Mouse (Mus musculus) effector memory CD4-positive, alpha-beta T cell, adult 7 months (primary cell): ENCODE data around the gene D1Ertd622e. TPM values are rescaled to one million over a fixed set of nuclear protein-coding genes. Genes with fewer than 3 reads are reported as not detected.

Experiments used
- polyA plus RNA-seq: library from polyadenylated mRNA; unstranded; fragments of 100-300 nt; shearing (Covaris generic); gene quantifications from one replicate; pipeline ENCODE4 v1.2.1, GENCODE M21; 2017

The D1Ertd622e gene
- 51.8 TPM for polyA plus RNA-seq

DNA sequence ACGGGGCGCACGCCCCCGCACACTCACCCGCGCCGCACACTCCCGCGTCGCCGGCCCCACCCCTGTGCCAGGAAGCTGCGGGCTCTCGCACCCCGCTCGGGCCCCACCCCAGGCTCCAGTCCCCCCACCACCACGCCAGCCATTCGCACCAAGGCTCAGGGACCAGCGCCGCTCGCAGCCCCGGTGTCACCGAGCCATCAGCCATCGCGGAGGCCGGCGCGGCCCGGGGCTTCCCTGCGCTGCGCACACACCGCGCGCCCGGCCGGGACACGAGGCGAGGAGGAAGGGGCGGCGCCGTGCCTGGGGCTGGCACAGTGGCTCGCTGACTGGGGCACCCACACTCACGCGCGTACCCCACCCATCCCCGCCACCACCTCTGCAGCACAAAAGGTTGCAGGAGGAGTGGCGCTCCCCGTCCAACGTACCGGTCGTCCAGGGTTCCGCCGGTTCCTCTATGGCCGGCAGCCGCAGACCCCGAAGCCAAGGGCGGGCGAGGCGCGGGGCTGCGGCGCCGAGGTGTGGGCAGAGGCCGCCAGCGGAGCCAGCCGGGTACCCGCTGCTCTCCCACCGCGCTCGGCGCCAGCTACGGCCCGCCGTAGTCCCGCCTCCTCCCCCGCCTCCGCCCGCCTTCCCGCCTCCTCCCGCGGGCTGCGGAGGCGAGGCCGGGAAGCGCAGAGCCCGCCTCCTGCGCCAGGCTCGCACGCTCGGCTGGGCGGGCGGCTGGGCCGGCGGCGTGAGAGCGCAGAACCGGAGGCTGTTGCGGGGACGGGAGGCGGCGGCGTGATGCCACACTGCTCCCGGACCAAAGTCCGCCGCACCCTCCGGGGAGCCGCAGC, at the start of gene D1Ertd622e:
Gene D1Ertd622e (minus strand): TSS at position 669 of the 836 bp plus-strand sequence.

Other genes starting within 250 kb of the D1Ertd622e start
- 12.6 TPM for gene Gin1, start 108.1 kb upstream of the D1Ertd622e start, polyA plus RNA-seq
- 34.3 TPM for gene Ppip5k2, start 108.3 kb upstream of the D1Ertd622e start, polyA plus RNA-seq